Mouse (Mus musculus) retina, adult 2 months (tissue): ENCODE results near the gene Cel.

Source experiments
- DNase-seq: peaks from one replicate; pipeline ENCODE4 v3.0.0-alpha.2; 2012; ENCODE audit warnings: low read depth, low spot score

Gene Cel

GRCm38 (mm10) chr2:28537995-28538816, 25.0 kb downstream of the Cel start:
- no peak for DNase-seq

GRCm38 (mm10) chr2:28537634-28537920, 25.6 kb downstream of the Cel start:
- no peak for DNase-seq

- no peak for DNase-seq
Observed at GRCm38 (mm10) chr2:28536766-28537633, 26.2 kb downstream of the Cel start.

- DNase-seq: no peak
Observed at GRCm38 (mm10) chr2:28536166-28536565, 27.0 kb downstream of the Cel start.

GRCm38 (mm10) chr2:28535650-28536049, 27.6 kb downstream of the Cel start:
- DNase-seq: no peak

GRCm38 (mm10) chr2:28535263-28535540, 28.0 kb downstream of the Cel start:
- no peak for DNase-seq

GRCm38 (mm10) chr2:28534436-28535262, 28.6 kb downstream of the Cel start:
- DNase-seq: no peak

GRCm38 (mm10) chr2:28533901-28534435, 29.2 kb downstream of the Cel start:
- DNase-seq: no peak

- no peak for DNase-seq
Observed at GRCm38 (mm10) chr2:28532938-28533771, 30.0 kb downstream of the Cel start.

GRCm38 (mm10) chr2:28530311-28530710, 32.9 kb downstream of the Cel start:
- no peak for DNase-seq

GRCm38 (mm10) chr2:28529856-28530255, 33.3 kb downstream of the Cel start:
- no peak for DNase-seq

GRCm38 (mm10) chr2:28528354-28528730, 34.9 kb downstream of the Cel start:
- DNase-seq: no peak

- DNase-seq: no peak
Observed at GRCm38 (mm10) chr2:28527436-28528353, 35.5 kb downstream of the Cel start.

GRCm38 (mm10) chr2:28525943-28526876, 37.0 kb downstream of the Cel start:
- DNase-seq: no peak

- DNase-seq: no peak
Observed at GRCm38 (mm10) chr2:28525219-28525942, 37.8 kb downstream of the Cel start.

- no peak for DNase-seq
Observed at GRCm38 (mm10) chr2:28524406-28524805, 38.8 kb downstream of the Cel start.

- no peak for DNase-seq
Observed at GRCm38 (mm10) chr2:28523643-28524117, 39.5 kb downstream of the Cel start.

GRCm38 (mm10) chr2:28522166-28522565, 41.0 kb downstream of the Cel start:
- no peak for DNase-seq
